Mouse (Mus musculus) cerebellum, postnatal 4 days (tissue): Measurements from ENCODE around the gene Lgmn.

Experiments used
- DNase-seq, 2 experiments: peaks; one replicate each; pipeline ENCODE4 v3.0.0; 2022; ENCODE audit warnings: low spot score in 2 of 2, mixed read lengths in 1 of 2

The Lgmn gene

GRCm38 (mm10) chr12:102391109-102391508 lies 48.5 kb downstream of the Lgmn start:
- DNase-seq: no peak

GRCm38 (mm10) chr12:102390042-102390441 lies 49.6 kb downstream of the Lgmn start:
- DNase-seq: no peak

GRCm38 (mm10) chr12:102387219-102387917 lies 52.2 kb downstream of the Lgmn start:
- peak; percentile 90 to 92 for DNase-seq

- peak in 1 of 2 experiments; percentile 62 for DNase-seq
These were observed 54.8 kb downstream of the Lgmn start for GRCm38 (mm10) chr12:102384819-102385218.

- no peak for DNase-seq
These were observed 56.3 kb downstream of the Lgmn start for GRCm38 (mm10) chr12:102383288-102383687.

- DNase-seq: no peak
These were observed 57.4 kb downstream of the Lgmn start for GRCm38 (mm10) chr12:102382180-102382579.

GRCm38 (mm10) chr12:102372322-102372721 lies 67.3 kb downstream of the Lgmn start:
- no peak for DNase-seq

GRCm38 (mm10) chr12:102370931-102371500 lies 68.6 kb downstream of the Lgmn start:
- DNase-seq: no peak

GRCm38 (mm10) chr12:102369488-102370235 lies 70.0 kb downstream of the Lgmn start:
- DNase-seq: no peak

- DNase-seq: no peak
These were observed 71.1 kb downstream of the Lgmn start for GRCm38 (mm10) chr12:102368556-102368955.

- DNase-seq: no peak
These were observed 71.5 kb downstream of the Lgmn start for GRCm38 (mm10) chr12:102368066-102368465.

- DNase-seq: no peak
These were observed 72.5 kb downstream of the Lgmn start for GRCm38 (mm10) chr12:102367075-102367474.

- no peak for DNase-seq
These were observed 73.3 kb downstream of the Lgmn start for GRCm38 (mm10) chr12:102366126-102366816.

GRCm38 (mm10) chr12:102365016-102365415 lies 74.6 kb downstream of the Lgmn start:
- no peak for DNase-seq

GRCm38 (mm10) chr12:102361189-102362161 lies 78.1 kb downstream of the Lgmn start:
- no peak for DNase-seq

- DNase-seq: no peak
These were observed 80.2 kb downstream of the Lgmn start for GRCm38 (mm10) chr12:102359390-102359789.

GRCm38 (mm10) chr12:102356781-102357180 lies 82.8 kb downstream of the Lgmn start:
- DNase-seq: no peak

GRCm38 (mm10) chr12:102355784-102356183 lies 83.8 kb downstream of the Lgmn start:
- no peak for DNase-seq

- no peak for DNase-seq
These were observed 85.3 kb downstream of the Lgmn start for GRCm38 (mm10) chr12:102354126-102354984.

GRCm38 (mm10) chr12:102350997-102351396 lies 88.6 kb downstream of the Lgmn start:
- DNase-seq: no peak
